Mouse (Mus musculus) midbrain, embryonic 13.5 days (tissue): ENCODE results near the gene Fam71e1. TPM values are rescaled to one million over a fixed set of nuclear protein-coding genes. Genes with fewer than 3 reads are reported as not detected.

Experiments
- ATAC-seq: fragments of 200-750 bp; cut with Nextera tagmentation; 2 replicates; pipeline ENCODE4 v1.8.0; 2017; ENCODE audit warnings: mild to moderate bottlenecking, moderate TSS enrichment, moderate library complexity
- H3K27ac ChIP-seq: fragments of 300-500 bp; sonication (generic); 2 replicates; pipeline ENCODE4 v1.5.1; 2015; ENCODE audit warnings: inconsistent platforms, mild to moderate bottlenecking, moderate library complexity
- H3K27me3 ChIP-seq: fragments of 300-500 bp; sonication (generic); 2 replicates; pipeline ENCODE4 v1.6.1; 2015; ENCODE audit warnings: mild to moderate bottlenecking, inconsistent platforms
- H3K36me3 ChIP-seq: fragments of 300-500 bp; sonication (generic); 2 replicates; pipeline ENCODE4 v1.6.1; 2015; ENCODE audit warnings: mild to moderate bottlenecking, inconsistent platforms
- H3K4me1 ChIP-seq: fragments of 300-500 bp; sonication (generic); replicated peaks from 2 replicates; pipeline ENCODE4 v1.6.1; 2015; ENCODE audit warnings: inconsistent platforms
- H3K4me2 ChIP-seq: fragments of 300-500 bp; sonication (generic); replicated peaks from 2 replicates; pipeline ENCODE4 v1.6.1; 2015; ENCODE audit warnings: moderate library complexity, mild to moderate bottlenecking, inconsistent platforms
- H3K4me3 ChIP-seq: fragments of 300-500 bp; sonication (generic); replicated peaks from 2 replicates; pipeline ENCODE4 v1.5.1; 2015; ENCODE audit warnings: mild to moderate bottlenecking, inconsistent platforms
- H3K9ac ChIP-seq: fragments of 300-500 bp; sonication (generic); replicated peaks from 2 replicates; pipeline ENCODE4 v1.6.1; 2015; ENCODE audit warnings: mild to moderate bottlenecking, inconsistent platforms
- H3K9me3 ChIP-seq: fragments of 300-500 bp; sonication (generic); 2 replicates; pipeline ENCODE4 v1.6.1; 2016; ENCODE audit warnings: mild to moderate bottlenecking, inconsistent platforms
- WGBS: fragments of 180-500 bp; shearing (Covaris S2); methylation state at CpG from one replicate; pipeline ENCODE4 v1.1.7; 2015; 5-methylcytosine and 5-hydroxymethylcytosine counted together
- polyA plus RNA-seq: library from polyadenylated mRNA; unstranded; fragments of >200 nt; fragmentation: Nextera tagmentation; extraction: Ambion mirVana; gene quantifications from 2 replicates; pipeline ENCODE4 v1.2.1, GENCODE M21; 2015

Fam71e1 gene
- polyA plus RNA-seq, 1 experiment from 2014 or later = 43.0 TPM

DNA sequence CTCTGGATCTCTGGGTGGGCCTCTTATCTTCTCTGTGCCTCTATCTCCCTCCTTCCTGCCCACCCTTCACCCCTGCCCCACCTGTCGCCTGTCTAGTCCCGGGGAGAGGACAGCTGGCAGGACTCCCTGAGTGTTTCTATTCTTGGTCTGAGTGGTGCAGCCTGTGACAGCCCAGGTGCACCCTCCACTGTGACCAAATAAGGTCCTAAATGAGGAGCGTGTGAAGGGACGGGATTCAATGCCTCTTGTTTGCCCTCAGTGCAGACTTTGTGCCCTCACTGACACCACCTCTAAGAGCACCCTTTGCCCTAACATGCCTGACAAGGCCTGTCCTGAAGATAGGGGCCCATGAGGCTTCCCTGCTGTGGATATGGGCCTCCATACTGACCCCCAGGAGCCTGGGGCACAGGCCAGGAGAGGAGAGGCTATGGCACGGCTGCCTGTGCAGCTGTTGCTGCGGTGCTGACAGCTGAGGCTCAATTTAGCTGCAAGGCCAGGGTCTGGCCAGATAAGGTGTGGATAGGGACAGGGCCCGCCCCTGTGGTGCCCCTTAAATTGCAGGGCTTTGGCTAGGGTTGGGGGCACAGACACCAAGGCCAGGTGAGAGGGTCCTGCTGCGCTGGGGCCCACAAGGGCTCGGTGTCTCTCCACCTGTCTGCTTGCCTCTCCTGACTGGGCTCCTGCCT, 23.3 kb upstream of the Fam71e1 start:
- Histone ChIP-seq H3K27me3 (peaks cover 18% of the 10 kb centered on the region), H3K36me3 (no peaks in the 10 kb centered on the region), H3K27ac (no peak overlapping the region), H3K9ac (peak overlapping the region; percentile 32; the same call in 1 of the 2 replicates), H3K4me3 (no peak overlapping the region), H3K9me3 (no peaks in the 10 kb centered on the region), H3K4me2 (no peak overlapping the region), H3K4me1 (peaks cover 59% of the 10 kb centered on the region)
- no peak for ATAC-seq
- 66% methylated on average over 9 of the region's 9 CpGs for WGBS

DNA sequence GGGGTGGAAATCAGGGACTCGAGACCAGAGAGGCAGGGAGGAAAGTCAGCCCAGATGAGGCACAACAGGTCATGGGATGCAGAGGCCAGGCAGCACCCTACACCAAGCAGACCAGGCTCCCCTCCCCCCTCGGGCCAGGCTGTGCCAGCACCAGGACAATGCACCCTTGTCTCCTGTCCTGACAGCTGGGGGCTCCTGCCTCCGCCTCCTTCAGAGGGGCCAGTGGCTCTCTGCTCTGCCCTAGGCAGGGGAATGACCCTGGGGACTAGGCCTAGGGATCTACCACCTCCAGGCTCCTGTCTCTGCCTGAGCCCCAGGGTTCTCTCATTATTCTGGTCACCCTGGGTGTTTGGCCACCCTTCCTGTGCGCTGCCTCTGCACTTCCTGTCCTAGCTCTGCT, 22.0 kb upstream of the Fam71e1 start:
- Histone ChIP-seq H3K4me3 (no peak overlapping the region), H3K9me3 (no peaks in the 10 kb centered on the region), H3K4me2 (peak overlapping the region; percentile 9; the same call in 1 of the 2 replicates), H3K4me1 (peaks cover 48% of the 10 kb centered on the region), H3K9ac (peak overlapping the region; percentile 39), H3K27ac (peak overlapping the region; percentile 76), H3K36me3 (no peaks in the 10 kb centered on the region), H3K27me3 (peaks cover 29% of the 10 kb centered on the region)
- peak; percentile 83 for ATAC-seq
- 16% methylated on average over 4 of the region's 4 CpGs for WGBS

DNA sequence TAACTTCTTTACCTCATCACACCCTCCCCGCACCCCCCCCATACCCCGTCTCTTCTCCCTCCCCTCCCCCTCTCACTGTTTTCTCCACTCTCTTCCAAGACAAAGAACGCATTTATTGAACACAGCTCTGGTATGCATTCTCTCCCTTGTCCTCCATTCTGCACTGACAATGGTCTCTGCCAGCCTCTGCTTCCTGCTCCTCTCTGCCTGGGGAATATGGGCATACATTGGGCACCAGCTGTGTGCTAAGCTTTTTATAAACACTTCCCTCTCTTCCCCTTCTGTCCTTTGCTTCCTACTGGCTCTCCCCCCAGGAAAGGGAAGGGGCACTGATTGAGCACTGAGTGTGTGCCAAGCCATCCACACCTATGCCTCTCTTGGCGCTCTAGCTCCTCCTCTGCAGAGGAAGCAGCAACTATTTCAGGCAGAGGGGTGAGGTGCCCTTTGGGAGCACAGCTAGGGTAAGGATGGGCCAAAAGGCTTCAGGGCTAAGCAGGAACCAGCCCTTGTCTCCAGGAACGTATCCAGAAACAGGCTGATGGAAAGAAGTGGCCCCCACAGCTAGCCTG, 21.3 kb upstream of the Fam71e1 start:
- peak; percentile 36 for ATAC-seq
- Histone ChIP-seq H3K27me3 (peaks cover 35% of the 10 kb centered on the region), H3K9ac (no peak overlapping the region), H3K4me2 (no peak overlapping the region), H3K27ac (peak overlapping the region; percentile 76), H3K36me3 (no peaks in the 10 kb centered on the region), H3K4me1 (peaks cover 41% of the 10 kb centered on the region), H3K9me3 (no peaks in the 10 kb centered on the region), H3K4me3 (no peak overlapping the region)
- WGBS = 48% methylated on average over 5 of the region's 5 CpGs

DNA sequence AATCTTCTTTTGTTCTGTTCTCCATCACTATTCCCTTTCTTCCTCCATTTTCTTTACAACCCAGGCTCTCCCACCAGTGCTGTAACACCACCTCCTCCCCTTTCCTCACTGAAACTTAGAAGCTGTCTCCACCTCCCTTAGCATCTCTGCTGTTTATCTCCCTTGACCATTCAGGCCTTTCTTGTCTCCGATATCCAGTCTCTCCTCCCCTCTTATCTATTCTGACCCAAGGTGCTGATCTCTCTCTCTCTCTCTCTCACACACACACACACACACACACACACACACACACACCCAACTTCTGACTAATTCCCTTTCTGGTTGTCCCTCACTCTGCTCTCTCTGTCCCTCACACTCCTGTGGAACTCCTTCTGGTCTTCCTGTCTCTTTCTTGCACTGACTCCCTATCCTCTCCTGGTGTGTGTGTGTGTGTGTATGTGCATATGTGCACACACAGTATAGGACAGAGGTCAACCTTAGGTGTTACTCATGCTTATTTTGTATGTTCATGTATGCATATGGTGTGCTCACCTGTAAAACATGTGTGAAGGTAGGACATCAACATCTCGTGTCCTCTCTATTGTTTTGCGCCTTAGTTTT, 13.4 kb upstream of the Fam71e1 start:
- WGBS = 83% methylated on average over 3 of the region's 3 CpGs

DNA sequence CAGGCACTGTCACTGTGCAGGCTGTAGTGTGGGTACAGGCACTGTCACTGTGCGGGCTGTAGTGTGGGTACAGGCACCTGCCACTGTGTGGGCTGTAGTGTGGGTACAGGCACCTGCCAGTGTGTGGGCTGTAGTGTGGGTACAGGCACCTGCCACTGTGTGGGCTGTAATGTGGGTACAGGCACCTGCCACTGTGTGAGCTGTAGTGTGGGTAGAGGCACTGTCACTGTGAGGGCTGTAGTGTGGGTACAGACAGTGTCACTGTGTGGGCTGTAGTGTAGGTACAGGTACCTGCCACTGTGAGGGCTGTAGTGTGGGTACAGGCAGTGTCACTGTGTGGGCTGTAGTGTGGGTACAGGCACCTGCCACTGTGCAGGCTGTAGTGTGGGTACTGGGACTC, 12.3 kb upstream of the Fam71e1 start:
- WGBS = 95% methylated on average over 1 of the region's 1 CpGs
- Histone ChIP-seq H3K27ac (no peak overlapping the region), H3K4me3 (no peak overlapping the region), H3K36me3 (peaks cover 8% of the 10 kb centered on the region), H3K4me1 (0 out of 2 replicates have a peak, but pooled peaks cover 3% of the 10 kb centered on the region), H3K27me3 (peaks cover 29% of the 10 kb centered on the region), H3K9ac (no peak overlapping the region), H3K4me2 (no peak overlapping the region), H3K9me3 (no peaks in the 10 kb centered on the region)
- ATAC-seq = no peak

More for the DNA sequence above, 13.4 kb upstream of the Fam71e1 start:
- Histone ChIP-seq H3K36me3 (no peaks in the 10 kb centered on the region), H3K4me1 (0 out of 2 replicates have a peak, but pooled peaks cover 3% of the 10 kb centered on the region), H3K27me3 (peaks cover 39% of the 10 kb centered on the region), H3K9ac (no peak overlapping the region), H3K4me2 (no peak overlapping the region), H3K9me3 (no peaks in the 10 kb centered on the region), H3K4me3 (no peak overlapping the region), H3K27ac (no peak overlapping the region)
- no peak for ATAC-seq

DNA sequence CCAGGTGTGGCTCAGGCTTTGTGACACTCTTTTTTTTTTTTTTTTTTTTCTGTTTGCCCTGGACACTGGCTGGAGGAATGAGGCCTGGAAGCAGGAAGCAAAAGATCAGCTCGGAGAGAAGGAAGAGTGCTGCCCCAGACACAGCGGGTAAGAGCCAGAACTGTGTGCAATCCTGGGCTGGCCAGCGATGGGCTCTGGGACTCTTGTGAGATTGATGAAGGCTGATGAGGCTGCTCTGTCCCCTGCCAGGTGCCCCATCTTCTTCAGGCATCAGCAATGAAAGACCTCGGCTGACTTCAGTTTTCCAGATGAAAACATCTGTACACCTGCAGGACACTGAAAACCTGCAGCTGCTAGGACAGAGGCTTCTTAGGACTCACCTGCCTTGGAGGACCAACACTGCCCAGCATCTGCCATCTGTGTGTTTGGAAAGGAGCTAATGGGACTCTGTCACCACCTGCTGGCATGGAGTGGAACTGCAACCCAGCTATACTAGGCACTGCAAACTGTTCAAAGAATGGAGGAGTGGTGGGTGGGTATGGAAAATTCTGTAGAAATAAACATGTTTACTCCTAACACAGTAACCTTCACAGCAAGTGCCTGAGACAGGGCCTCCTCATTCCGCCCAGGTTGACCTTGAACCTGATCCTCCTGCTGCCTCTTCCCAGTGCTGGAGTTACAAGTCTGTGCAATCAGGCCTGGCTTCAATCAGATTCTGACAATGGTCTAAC, 11.4 kb upstream of the Fam71e1 start:
- H3K27me3 ChIP-seq = peaks cover 22% of the 10 kb centered on the region
- peak overlapping the region; percentile 44 for H3K27ac ChIP-seq

DNA sequence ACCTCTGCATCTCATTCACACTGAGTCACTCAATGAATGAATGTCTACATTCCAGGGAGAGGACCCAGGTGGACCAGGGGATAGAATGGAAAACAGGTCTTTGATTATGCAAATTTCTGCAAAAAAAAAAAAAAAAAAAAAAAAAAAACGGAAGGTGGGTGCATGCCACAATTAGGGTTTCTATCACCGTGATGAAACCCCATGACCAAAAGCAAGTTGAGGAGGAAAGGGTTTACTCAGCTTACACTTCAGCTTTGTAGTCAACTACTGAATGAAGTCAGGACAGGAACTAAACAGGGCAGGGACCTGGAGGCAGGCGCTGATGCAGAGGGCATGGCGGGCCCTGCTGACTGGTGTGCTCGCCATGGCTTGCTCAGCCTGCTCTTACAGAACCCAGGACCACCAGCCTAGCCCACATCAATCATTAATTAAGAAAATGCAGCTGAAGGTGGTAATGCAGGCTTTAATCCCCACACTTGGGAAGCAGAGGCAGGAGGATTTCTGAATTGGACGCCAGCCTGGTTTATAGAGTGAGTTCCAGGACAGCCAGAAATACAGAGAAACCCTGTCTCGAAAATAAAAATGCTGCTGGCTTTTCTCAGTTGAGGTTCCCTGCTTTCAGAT, 10.7 kb upstream of the Fam71e1 start:
- Histone ChIP-seq H3K4me2 (no peak overlapping the region), H3K36me3 (peaks cover 22% of the 10 kb centered on the region), H3K4me1 (0 out of 2 replicates have a peak, but pooled peaks cover 3% of the 10 kb centered on the region), H3K9ac (no peak overlapping the region), H3K27me3 (peaks cover 15% of the 10 kb centered on the region), H3K9me3 (no peaks in the 10 kb centered on the region), H3K27ac (0 out of 2 replicates have a peak overlapping the region, but pooled peaks have one; percentile 19), H3K4me3 (no peak overlapping the region)
- no peak for ATAC-seq
- 80% methylated on average over 7 of the region's 7 CpGs for WGBS

More for the DNA sequence above, 11.4 kb upstream of the Fam71e1 start:
- peak; percentile 81 for ATAC-seq
- WGBS = 39% methylated on average over 5 of the region's 5 CpGs
- Histone ChIP-seq H3K4me3 (no peak overlapping the region), H3K9ac (no peak overlapping the region), H3K9me3 (no peaks in the 10 kb centered on the region), H3K4me1 (0 out of 2 replicates have a peak, but pooled peaks cover 3% of the 10 kb centered on the region), H3K36me3 (peaks cover 15% of the 10 kb centered on the region), H3K4me2 (no peak overlapping the region)

DNA sequence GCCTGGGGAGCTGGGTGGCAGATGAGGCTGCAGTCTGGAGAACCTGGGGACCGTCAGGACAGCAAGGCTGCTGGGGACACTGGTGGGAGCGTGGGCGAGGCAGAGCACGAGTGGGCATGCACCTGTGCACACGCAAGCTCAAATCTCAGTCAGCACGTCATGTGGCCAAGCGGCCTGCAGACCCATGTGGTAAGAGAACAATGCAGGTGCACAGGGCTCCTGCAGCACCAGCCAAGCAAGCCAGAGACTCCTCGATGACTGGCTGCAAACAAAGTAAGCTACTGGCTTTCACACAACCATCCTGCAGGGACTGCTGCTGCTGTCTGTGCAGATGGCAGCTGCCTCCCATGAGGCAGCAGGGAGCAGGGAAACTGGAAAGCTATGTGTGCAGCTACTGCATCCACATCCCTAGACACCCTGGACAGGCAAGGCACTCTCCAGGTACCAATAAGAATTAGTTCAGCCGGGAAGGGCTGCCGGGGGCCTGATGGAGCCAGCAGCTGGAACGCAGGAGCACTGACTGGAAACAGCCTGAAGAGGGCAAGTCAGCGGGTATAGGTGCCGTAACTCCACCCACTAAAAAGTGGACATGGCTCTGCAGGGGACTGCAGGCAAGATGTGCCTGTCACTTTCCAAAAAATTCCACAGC, 9.3 kb upstream of the Fam71e1 start:
- no peak for ATAC-seq
- 0 out of 2 replicates have a peak, but pooled peaks cover 3% of the 10 kb centered on the region for H3K4me1 ChIP-seq
- no peak overlapping the region for H3K4me2 ChIP-seq
- H3K27me3 ChIP-seq = peaks cover 6% of the 10 kb centered on the region; the same call in 1 of the 2 replicates
- WGBS = 63% methylated on average over 13 of the region's 13 CpGs
- peak overlapping the region; percentile 29; the same call in 1 of the 2 replicates for H3K9ac ChIP-seq
- no peaks in the 10 kb centered on the region for H3K9me3 ChIP-seq
- peaks cover 36% of the 10 kb centered on the region for H3K36me3 ChIP-seq
- peak overlapping the region; percentile 30; the same call in 1 of the 2 replicates for H3K27ac ChIP-seq
- no peak overlapping the region for H3K4me3 ChIP-seq

DNA sequence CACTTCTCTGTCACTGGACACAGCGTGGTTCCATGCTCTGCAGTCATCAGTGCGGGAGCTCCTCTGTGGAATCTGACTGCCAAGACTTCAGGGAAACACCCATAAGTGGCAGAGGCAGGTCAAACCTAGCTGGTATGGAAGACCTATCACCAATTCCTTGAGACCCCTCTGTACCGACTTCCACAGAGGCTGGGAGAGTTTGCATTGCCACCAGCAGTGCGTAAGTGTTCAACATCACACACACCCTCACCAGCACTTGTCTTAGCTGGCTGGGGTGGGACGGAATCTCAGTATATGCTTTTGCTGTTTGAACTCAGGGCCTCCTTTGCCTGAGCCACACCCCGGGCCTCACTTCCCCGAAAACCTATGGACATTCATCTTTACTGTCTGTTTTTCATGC, 8.4 kb upstream of the Fam71e1 start:
- no peak for ATAC-seq
- WGBS = 90% methylated on average over 7 of the region's 7 CpGs
- H3K27me3 ChIP-seq = no peaks in the 10 kb centered on the region
- H3K4me3 ChIP-seq = no peak overlapping the region
- no peak overlapping the region for H3K27ac ChIP-seq
- H3K9me3 ChIP-seq = no peaks in the 10 kb centered on the region
- H3K36me3 ChIP-seq = peaks cover 45% of the 10 kb centered on the region
- H3K4me1 ChIP-seq = peaks cover 4% of the 10 kb centered on the region; the same call in 1 of the 2 replicates
- H3K9ac ChIP-seq = 0 out of 2 replicates have a peak overlapping the region, but pooled peaks have one; percentile 29
- no peak overlapping the region for H3K4me2 ChIP-seq

DNA sequence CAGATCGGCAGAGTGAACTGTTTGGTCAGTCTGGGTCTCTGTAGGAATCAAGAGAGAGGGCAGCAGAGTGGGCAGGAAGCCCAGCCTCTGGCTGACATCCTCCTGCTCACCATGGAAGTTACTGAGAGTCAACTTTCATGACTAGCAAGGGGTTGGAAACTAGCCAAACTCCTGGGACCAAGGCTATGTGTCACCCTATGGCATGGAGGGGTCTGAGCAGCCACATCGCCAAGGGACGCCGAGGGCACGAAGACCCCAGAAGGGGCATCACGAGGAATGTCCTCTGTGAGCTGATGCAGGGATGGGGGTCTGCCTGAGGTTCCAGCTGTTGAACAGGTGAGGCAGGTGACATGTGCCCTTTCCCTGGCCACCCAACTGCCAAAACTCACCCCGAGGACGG, 7.8 kb upstream of the Fam71e1 start:
- WGBS = 95% methylated on average over 8 of the region's 8 CpGs

DNA sequence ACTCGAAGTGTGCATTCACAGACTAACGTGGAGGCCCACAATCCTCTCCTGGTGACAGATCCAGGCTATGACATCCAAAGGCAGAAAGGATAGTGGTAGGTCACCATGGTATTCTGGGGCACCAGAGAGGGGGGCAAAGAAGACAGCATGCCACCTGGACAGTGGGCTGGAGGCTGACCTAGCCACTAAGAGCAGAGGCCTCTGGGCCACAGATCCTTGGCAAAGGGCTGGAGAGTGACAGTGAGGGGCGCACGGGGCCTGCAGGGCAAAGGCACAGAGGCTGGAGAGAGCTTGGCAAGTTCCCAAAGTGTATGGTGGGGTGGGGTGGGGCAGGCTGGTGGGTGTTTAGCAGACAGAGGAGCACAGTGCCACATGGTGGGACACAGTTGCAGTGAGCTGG, 6.1 kb upstream of the Fam71e1 start:
- H3K4me3 ChIP-seq = no peak overlapping the region
- no peak overlapping the region for H3K9ac ChIP-seq
- H3K36me3 ChIP-seq = peaks cover 61% of the 10 kb centered on the region
- H3K27me3 ChIP-seq = no peaks in the 10 kb centered on the region
- H3K4me1 ChIP-seq = peaks cover 25% of the 10 kb centered on the region
- no peak for ATAC-seq
- 98% methylated on average over 4 of the region's 4 CpGs for WGBS
- no peaks in the 10 kb centered on the region for H3K9me3 ChIP-seq
- no peak overlapping the region for H3K27ac ChIP-seq
- no peak overlapping the region for H3K4me2 ChIP-seq

More for the DNA sequence above, 7.8 kb upstream of the Fam71e1 start:
- H3K9ac ChIP-seq = no peak overlapping the region
- no peak for ATAC-seq
- H3K27me3 ChIP-seq = no peaks in the 10 kb centered on the region
- no peak overlapping the region for H3K4me3 ChIP-seq
- H3K4me1 ChIP-seq = peaks cover 10% of the 10 kb centered on the region; the same call in 1 of the 2 replicates
- no peak overlapping the region for H3K4me2 ChIP-seq
- peaks cover 49% of the 10 kb centered on the region for H3K36me3 ChIP-seq
- H3K9me3 ChIP-seq = no peaks in the 10 kb centered on the region
- no peak overlapping the region for H3K27ac ChIP-seq
